Mouse (Mus musculus) R1 (cell line): ENCODE measurements at regions not wholly inside any gene's neighbourhood (a gene's known extent, or its start where the extent isn't known, plus 50 kb on each side); places are given as distances from the start of the nearest gene placed in this dataset.
"Not testable (repeated sequence)": the region's sequence is repeated elsewhere in the genome, so short reads cannot be mapped to it uniquely, and the experiment has no call there.

ENCODE experiments used
- DNase-seq: peaks from one replicate; pipeline ENCODE4 v3.0.0-alpha.2; 2018; ENCODE audit warnings: low read depth, low spot score

- no peak for DNase-seq
These were observed 413.3 kb downstream of the Lrig3 start for GRCm38 (mm10) chr10:126379239-126379638.

GRCm38 (mm10) chr10:126373906-126374305, 407.9 kb downstream of the Lrig3 start:
- DNase-seq: no peak

GRCm38 (mm10) chr10:126371881-126372280, 405.9 kb downstream of the Lrig3 start:
- peak; percentile 85 for DNase-seq

- no peak for DNase-seq
These were observed 383.1 kb downstream of the Lrig3 start for GRCm38 (mm10) chr10:126349076-126349475.

- peak; percentile 23 for DNase-seq
These were observed 371.5 kb downstream of the Lrig3 start for GRCm38 (mm10) chr10:126337426-126337825.

- no peak for DNase-seq
These were observed 367.8 kb downstream of the Lrig3 start for GRCm38 (mm10) chr10:126333786-126334185.

- peak; percentile 76 for DNase-seq
These were observed 364.5 kb downstream of the Lrig3 start for GRCm38 (mm10) chr10:126330305-126330969.

- DNase-seq: no peak
These were observed 354.9 kb downstream of the Lrig3 start for GRCm38 (mm10) chr10:126320831-126321230.

GRCm38 (mm10) chr10:126319795-126320194, 353.8 kb downstream of the Lrig3 start:
- no peak for DNase-seq

- no peak for DNase-seq
These were observed 334.0 kb downstream of the Lrig3 start for GRCm38 (mm10) chr10:126299962-126300361.

- no peak for DNase-seq
These were observed 332.2 kb downstream of the Lrig3 start for GRCm38 (mm10) chr10:126298211-126298610.

- no peak for DNase-seq
These were observed 329.9 kb downstream of the Lrig3 start for GRCm38 (mm10) chr10:126295853-126296252.

- no peak for DNase-seq
These were observed 325.8 kb downstream of the Lrig3 start for GRCm38 (mm10) chr10:126291765-126292164.

GRCm38 (mm10) chr10:126285096-126285495, 319.1 kb downstream of the Lrig3 start:
- not testable (repeated sequence) for DNase-seq

- DNase-seq: no peak
These were observed 304.4 kb downstream of the Lrig3 start for GRCm38 (mm10) chr10:126270376-126270775.

- DNase-seq: no peak
These were observed 301.5 kb downstream of the Lrig3 start for GRCm38 (mm10) chr10:126267321-126267998.

GRCm38 (mm10) chr10:126257171-126257570, 291.2 kb downstream of the Lrig3 start:
- no peak for DNase-seq

- DNase-seq: no peak
These were observed 288.2 kb downstream of the Lrig3 start for GRCm38 (mm10) chr10:126254198-126254597.

GRCm38 (mm10) chr10:126249176-126249575, 283.2 kb downstream of the Lrig3 start:
- no peak for DNase-seq

- no peak for DNase-seq
These were observed 277.1 kb downstream of the Lrig3 start for GRCm38 (mm10) chr10:126243051-126243450.

GRCm38 (mm10) chr10:126239536-126239935, 273.6 kb downstream of the Lrig3 start:
- DNase-seq: no peak
